Mouse (Mus musculus) frontal cortex, postnatal 36 days (tissue): ENCODE results near the gene Abcb8.
A peak's percentile ranks its signal among the peaks of the same experiment; 100 is the strongest.

Source experiments
- DNase-seq, 2 experiments: peaks; one replicate each; pipeline ENCODE4 v3.0.0; 2022; ENCODE audit warnings: low spot score in 2 of 2

Abcb8 gene

DNA sequence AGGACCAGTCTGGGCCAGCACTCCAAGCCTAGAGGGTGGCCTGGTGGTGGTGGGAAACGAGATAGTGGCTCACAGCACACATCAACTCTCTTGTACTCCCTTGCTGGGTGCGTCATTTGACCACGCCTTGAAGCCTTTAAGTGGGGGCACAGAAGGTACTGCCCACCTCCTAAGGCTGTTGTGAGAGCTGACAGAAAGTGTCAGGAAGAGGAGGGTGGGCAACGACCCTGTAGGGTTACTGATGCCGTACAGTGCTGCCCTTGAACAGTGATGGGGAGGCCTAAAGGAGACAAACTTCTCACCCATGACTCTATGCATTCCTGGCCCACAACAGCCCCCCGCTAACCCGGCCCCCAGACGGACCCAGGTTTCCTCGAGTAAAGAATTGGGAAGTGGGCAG lies 27.0 kb upstream of the Abcb8 start:
- DNase-seq, result no peak

DNA sequence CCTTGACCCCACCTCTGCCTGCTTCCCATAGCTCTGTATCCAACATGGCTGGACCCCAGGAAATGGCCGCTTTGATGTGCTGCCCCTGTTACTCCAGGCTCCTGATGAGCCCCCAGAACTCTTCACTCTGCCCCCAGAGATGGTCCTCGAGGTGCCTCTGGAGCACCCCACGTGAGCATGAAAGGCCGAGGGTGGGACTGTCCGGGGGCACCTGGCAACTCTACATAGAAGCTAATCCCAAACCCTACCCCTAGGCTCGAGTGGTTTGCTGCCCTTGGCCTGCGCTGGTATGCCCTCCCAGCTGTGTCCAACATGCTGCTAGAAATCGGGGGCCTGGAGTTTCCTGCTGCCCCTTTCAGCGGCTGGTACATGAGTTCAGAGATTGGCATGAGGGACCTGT lies 23.7 kb upstream of the Abcb8 start:
- no peak for DNase-seq

DNA sequence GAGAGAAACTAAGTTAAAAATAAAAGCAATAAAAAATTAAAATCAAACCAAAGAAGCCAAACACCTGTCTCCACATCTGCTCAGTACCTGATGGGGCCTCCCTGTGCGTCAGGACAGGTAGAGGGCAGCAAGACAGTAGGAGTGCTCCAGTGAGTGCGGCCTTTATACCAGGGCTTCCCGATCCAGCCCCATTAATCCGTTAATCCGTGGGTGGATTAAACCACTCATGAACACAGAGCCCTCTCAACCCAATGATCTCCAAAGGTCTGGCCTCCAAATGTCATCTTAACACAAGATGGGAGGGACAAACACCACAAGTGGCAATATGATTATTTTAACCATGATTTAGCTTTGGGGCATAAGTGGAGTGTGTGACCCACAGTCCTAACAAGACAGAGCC lies 19.7 kb upstream of the Abcb8 start:
- DNase-seq, result no peak

DNA sequence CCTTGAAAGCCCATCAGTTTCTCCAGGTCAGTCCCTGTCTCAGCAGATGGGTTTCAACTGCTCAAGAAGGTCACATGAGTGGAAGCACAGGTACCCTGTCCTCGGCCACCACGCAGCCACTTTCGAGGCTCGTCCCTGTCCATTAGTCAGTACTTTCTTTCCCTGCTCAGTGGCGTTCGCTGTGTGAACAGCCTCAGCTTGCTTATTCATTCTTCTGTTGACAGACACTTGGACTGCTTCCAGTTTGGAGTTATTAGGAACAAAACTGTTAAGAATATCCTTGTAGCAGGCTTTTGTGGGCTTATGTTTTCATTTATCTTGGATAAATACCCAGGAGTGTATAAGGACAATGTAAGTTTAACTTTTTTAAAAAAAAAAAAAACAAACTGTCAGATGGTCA lies 19.2 kb upstream of the Abcb8 start:
- no peak for DNase-seq

DNA sequence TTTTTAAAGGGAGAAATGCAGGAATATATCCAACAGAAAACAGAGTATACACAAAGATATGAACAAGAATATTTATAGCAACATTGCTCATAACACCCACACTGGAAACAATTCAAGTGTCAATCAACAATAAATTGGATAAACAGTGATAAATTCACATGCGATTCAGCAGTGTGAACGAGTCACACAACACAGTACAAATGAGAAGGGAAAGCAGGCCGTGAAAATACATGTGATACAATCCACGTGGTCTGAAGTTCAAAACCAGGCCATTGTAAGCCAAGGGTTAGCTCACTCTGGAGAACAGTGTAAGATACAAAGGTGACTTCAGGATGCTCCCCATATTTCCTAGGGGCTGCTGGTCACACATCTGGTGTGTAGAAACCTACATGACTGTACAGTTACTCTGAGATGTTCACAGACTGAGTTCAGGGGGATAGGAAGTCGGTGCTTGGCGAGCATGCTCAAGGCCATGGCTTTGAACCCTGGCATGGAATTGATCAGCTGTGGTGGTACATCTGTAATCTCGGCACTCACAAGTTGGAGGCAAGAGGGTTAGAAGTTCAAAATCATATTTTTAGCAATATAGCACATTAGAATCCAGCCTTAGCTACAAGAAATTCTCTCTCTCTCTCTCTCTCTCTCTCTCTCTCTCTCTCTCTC lies 18.7 kb upstream of the Abcb8 start:
- DNase-seq, result no peak

DNA sequence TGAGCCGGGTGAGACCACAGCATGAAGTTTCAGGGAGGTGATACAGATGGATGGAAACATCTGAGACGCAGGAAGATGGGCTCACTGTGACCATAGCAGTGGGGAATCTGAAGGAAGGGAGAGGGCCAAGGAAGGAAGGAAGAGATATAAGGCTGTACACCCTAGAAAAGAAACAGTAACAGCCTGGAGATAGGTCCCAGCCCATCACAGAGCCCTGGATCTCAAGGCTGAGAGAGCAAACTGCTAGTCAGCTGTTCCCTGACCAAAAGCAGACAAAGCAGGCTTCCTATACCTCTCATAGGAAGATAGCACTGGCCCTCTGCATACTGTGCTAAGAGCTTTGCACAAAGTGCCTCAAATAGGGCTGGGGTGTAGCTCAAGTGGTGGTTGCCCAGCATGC lies 14.8 kb upstream of the Abcb8 start:
- DNase-seq, result no peak

DNA sequence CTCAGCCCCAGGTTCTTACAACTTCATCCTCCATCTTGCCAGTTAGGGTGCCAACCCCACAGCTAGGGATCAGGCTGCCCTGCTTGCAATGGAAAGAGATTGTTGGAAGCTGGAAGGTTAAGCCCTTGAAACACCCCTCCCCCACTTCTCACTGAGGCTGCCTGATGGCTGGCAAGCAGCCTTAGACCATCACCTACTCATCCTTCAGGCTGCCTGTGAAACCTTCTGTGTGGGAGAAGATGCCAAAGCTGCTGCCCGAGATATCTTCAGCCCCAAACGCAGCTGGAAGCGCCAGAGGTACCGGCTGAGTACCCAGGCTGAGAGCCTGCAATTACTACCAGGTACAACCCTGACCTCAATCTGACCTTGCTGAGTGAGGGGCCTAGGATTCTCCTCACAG lies 14.0 kb upstream of the Abcb8 start:
- DNase-seq, result peak in 1 of 2 experiments; percentile 35

DNA sequence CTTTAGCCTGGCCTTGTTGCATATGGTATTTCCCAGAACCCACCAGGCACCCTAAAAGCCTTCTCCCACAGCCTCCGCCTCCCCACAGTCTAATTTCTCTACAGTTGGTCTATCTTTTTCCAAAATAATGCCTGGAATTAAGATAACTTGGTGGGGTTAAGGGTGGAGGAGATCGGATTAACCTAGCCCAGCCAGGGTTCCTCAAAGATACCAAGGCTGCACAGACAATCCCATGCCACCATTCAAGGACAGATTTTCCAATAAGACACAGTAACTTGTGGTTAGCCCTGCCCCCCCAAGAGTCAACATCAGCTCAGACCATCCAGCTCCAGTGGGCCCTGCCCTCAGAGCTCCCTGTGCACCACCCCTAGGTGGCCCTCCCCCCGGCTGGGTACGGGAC lies 13.0 kb upstream of the Abcb8 start:
- DNase-seq, result no peak

DNA sequence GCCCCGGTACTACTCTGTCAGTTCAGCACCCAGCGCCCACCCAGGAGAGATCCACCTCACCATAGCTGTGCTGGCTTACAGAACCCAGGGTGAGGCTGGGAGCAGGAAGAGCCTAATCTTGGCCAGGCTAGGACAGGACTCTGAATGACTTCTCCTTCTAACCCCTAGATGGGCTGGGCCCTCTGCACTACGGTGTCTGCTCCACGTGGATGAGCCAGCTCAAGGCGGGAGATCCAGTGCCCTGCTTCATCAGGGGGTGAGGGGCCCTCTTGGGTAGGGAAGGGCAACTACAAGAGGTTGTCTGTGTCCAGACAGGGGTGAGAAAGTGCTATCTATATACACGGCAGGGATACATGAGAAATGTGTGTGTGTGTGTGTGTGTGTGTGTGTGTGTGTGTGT lies 12.0 kb upstream of the Abcb8 start:
- DNase-seq, result no peak

DNA sequence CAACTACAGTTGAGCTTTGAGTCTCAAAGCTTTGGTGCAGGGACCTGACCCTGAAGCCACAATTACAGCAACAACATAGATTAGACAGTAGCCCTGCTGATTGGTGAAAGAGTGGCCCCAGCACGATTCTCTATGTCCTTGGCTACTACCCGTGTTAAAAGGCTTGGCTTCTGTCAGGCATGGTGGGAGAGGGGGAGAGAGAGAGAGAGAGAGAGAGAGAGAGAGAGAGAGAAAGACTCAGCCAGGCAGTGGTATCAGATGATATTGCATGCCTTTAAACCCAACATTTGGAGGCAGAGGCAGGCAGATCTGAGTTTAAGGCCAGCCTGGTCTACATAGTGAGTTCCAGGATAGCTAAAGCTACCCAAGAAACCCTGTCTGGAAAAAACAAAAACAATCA lies 11.5 kb upstream of the Abcb8 start:
- DNase-seq, result no peak

DNA sequence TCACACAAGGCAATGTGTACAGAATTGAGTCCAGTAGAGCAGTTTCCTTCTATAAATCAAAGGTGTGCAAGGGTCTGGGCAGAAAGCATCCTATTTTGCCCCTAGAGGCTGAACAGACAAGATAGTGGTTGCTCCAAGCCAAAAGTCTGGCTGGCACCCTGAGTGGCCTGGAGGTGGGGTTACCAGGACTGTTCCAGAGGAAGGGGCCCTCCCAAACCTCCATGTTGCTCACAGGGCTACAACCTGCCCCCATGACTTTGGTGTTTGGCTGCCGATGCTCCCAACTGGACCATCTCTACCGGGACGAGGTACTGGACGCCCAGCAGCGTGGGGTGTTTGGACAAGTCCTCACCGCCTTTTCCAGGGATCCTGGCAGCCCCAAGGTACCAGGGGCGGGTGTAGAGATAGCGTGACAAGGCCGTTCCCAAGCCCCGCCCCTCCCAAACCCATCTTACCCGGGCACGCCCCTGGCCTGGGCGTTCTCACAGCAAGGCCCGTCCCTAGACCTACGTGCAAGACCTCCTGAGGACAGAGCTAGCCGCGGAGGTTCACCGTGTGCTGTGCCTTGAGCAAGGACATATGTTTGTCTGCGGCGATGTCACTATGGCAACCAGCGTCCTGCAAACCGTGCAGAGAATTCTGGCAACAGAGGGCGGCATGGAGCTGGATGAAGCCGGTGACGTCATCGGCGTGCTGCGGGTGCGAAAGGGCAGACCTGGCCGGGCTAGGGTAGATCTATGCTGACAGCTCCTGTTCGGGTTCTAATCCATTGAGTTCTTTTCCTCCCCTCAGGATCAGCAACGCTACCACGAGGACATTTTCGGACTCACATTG lies 10.2 kb upstream of the Abcb8 start:
- peak; percentile 92 to 95 for DNase-seq

DNA sequence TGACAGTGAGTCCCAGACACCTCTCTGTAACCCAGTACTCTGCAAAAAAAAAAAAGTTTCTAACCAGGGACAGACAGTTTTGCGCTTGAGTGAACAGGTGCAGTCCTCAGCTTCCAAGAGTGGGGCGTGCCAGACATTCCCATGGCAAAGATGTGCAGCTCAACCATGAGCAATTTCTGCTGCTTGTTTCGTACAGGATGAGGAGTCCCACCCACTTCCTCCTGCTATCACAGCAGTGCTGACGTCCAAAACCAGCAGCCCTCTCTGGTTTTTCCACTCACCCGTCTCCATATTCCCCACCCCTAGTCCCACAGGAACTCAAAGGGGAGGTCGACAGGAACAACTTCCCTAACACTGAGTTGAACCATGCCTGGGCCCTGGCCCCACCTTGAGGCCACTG lies 9.1 kb upstream of the Abcb8 start:
- DNase-seq, result peak; percentile 38 to 52

DNA sequence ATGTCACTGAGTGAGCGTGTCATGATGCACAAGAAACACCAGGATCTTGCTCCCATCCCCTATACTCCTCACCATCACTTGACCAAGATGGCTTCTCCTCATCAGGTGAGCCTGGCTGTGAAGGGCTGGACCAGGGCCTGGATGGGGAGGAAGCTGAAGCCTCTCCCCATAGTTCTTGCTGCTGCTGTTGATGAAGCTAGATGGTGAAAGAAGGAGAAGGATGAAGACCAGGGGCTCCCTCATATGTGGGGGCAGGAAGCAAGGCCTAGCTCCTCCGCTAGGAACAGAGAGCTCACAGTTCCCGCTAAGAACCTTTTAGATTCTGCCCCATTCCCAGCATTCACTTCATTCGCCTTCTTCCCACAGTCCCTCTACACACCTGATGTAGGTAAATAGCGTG lies 8.1 kb upstream of the Abcb8 start:
- no peak for DNase-seq

DNA sequence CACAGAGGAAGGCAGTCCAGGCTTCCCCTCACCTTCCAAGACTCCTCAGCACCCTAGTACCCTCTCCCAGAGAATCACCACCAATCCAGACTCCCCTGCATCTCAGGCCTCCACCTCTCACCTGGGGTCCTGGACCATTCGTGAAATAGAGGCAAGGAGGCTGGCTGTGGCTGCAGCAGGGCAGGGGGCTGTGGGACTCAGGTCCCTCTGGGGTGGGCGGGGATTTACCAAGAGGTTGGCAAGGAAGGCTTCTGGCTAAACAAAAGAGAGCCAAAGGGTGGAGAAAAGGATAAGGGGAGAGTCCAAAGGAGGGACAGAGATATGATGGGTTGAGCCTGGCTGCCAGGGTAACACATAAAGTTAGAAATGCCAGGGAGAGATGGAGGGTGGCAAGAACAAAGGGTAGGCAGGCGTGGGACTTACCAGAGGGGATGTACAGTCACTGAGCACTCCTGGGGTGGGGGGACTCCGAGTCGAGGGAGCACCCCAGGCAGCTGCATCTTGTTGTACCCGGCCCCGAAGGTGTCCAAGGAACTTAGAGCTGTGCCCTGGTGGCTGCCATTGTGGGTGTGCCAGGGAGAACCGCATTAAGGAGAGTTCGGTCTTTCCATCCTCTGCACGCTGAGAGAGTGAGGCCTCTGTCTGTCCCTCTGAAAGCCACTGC lies 7.4 kb upstream of the Abcb8 start:
- no peak for DNase-seq

DNA sequence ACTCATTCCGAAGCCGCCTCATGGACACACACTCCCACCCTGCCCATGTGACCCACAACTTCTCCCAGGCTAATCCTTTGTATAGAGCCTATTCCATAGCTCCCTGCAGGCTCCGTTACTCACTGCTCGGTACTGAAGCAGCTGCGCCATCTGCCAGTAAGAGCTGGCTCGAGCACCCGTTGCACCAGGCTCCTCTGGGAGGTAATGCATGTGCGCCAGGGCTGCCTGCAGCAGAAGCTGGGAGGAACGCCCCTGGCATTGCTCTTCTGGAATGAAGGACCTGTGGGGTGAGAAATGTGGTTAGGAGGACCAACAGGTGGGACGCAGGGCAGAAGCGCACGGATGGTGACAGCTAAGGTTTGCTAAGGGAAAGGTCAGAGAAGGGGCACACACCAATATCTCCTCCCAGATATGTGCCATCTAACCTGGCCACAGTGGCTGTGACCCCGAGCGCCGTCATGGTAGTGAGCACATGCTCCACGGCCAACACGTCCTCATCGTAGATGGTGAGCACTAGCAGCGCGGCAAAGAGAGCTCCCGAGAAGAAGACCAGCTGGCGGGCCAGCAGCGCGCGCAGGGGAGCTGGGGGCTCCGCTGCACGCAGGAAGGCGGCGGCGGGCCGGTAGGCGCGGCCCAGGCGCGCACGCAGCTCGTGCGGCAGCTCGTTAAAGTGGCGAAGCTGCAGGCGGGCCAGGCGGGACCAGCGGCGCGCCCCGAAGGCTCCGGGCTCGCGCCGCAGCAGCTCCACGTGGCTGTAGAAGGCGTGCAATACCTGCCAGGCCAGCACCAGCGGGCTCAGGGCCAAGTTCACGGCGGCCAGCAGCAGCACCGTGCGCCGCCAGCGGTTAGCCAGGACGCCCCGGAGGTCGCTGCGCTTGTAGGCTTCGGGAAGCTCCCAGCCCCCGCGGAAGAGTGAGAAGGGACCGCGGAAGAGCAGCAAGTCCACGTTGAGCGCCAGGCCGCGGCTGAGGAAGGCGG lies 5.9 kb upstream of the Abcb8 start:
- peak; percentile 58 to 77 for DNase-seq

DNA sequence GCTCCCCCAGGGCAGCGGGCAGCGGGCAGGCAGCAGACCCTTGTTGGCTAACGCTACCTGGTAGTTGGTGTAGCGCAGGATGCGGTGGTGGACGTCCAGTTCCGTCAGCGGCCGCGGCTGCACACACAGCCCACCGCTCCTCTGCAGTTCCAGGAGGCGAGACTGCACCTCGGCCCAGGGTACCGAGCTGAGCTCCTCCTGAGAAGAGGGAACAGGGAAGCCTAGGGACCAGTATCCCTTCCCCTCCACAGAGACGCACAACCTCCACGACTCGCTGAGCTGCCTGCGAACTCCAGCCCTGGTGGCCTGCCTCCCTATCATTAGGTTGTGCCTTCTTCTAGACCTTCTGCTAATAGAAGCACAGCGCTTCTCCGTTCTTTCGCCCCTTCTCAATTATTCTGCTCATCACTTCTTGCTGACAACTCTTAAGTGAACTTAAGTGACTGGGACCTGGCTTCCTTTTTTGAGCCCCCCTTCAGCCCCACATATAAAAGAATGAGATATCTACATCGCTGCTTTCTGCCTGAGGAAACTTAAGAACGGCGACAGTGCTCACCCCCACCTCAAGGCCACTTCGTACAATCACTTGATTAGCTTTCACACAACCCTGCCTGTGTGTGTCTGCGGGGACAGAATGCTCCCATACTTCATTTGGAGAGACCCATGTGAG lies 5.1 kb upstream of the Abcb8 start:
- no peak for DNase-seq

DNA sequence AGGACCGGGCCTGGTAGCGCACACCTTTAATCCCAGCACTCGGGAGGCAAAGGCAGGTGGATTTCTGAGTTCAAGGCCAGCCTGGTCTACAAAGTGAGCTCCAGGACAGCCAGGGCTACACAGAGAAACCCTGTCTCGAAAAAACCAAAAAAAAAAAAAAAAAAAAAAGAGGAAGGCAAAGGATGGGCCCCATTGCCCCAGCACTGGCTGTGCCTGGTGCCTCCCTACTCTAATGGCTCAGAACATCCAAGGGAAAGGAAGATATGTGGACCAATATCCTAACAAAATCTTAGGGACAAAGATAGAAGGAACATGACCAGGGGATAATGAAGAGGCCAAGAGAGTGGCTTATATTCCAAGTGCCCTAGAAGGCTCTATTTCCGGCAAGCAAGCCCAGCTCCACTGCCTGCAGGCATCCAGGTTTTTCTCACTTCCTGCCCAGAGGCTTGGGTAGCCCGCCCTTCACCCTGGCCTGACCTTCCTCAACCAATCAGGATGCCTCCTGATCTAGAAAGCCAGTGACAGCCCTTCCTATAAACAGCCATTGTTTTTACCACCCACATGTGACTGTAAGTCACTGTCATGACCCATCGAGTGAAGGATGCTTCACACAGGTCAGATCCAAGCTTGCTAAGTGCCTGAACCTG lies 4.3 kb upstream of the Abcb8 start:
- DNase-seq, result no peak

DNA sequence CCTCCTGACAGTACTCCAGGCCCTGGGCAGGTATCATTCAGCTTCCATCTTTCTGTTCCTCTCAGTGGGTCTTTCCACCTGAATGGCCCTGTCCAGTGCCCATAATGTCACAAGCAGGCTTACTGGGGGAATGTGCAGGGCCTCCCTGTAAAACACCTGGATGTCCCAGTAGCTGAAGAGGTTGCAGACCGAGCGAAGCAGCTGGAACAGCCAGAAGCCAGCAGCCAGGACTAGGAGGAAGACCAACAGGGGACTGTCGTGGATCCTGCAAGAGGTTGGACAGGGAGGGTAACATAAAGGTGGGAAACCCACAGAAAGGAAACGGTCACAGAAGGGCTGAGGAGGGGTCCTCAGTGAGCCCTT lies 3.8 kb upstream of the Abcb8 start:
- no peak for DNase-seq

DNA sequence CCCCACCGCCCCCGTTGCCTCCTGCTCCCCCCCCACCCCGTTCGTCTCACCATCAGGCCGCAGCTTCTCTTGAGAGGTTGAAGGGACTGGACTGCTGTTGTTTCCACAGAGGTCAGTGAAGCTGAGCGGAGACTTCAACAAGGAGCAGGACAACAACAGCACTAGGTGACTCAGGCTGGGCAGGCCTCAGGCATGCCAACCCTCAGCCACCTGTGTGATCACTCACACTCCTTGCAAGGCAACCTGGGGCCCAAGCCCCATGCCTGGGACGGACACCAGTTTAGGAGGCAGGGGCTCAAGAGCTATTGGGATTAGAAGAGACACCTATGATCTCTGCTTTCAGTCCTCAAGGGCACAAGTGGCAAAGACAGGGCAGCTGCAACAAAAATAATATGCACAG lies 1.6 kb upstream of the Abcb8 start, which contains the start of gene Atg9b:
Atg9b (minus strand) TSS at position 280 of the 400 bp plus-strand sequence.
- DNase-seq, result no peak

DNA sequence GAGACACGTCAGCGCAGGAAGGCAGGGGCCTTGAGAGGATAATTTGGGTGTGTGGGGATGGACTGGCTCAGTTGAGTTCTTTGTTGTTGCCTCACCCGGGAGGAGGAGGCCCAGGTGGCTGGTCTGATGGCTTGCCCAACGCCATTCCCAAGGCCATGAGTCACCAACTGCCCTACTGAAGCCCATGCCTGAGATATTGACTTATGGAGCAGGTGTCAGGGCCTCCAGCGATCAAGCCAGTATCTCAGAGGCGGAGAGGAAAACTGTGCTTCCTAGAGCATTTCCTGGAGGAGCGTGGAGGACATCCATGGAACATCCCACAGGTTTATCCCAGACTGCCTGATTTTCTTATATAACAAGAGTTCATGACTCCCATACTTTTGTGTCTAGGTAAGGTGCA lies 739 bp upstream of the Abcb8 start:
- DNase-seq, result no peak
